Mouse (Mus musculus) lung, postnatal 14 days (tissue): ENCODE measurements at regions not wholly inside any gene's neighbourhood (a gene's known extent, or its start where the extent isn't known, plus 50 kb on each side); places are given as distances from the start of the nearest gene placed in this dataset.

Experiments used
- DNase-seq: peaks from one replicate; pipeline ENCODE4 v3.0.0; 2021

GRCm38 (mm10) chr1:42480348-42480920 is 215.1 kb upstream of the Pou3f3 start:
- no peak for DNase-seq

- no peak for DNase-seq
These were observed 206.0 kb upstream of the Pou3f3 start for GRCm38 (mm10) chr1:42489563-42489962.

GRCm38 (mm10) chr1:42490856-42491643 is 204.5 kb upstream of the Pou3f3 start:
- no peak for DNase-seq

GRCm38 (mm10) chr1:42491644-42492277 is 203.8 kb upstream of the Pou3f3 start:
- no peak for DNase-seq

- no peak for DNase-seq
These were observed 199.5 kb upstream of the Pou3f3 start for GRCm38 (mm10) chr1:42496022-42496421.

GRCm38 (mm10) chr1:42496433-42496832 is 199.1 kb upstream of the Pou3f3 start:
- DNase-seq, result no peak

GRCm38 (mm10) chr1:42498901-42499300 is 196.7 kb upstream of the Pou3f3 start:
- no peak for DNase-seq

GRCm38 (mm10) chr1:42504491-42504890 is 191.1 kb upstream of the Pou3f3 start:
- DNase-seq, result no peak

GRCm38 (mm10) chr1:42505048-42505729 is 190.4 kb upstream of the Pou3f3 start:
- no peak for DNase-seq

GRCm38 (mm10) chr1:42514417-42514816 is 181.2 kb upstream of the Pou3f3 start:
- DNase-seq, result no peak

- DNase-seq, result no peak
These were observed 171.2 kb upstream of the Pou3f3 start for GRCm38 (mm10) chr1:42524401-42524800.

- no peak for DNase-seq
These were observed 167.7 kb upstream of the Pou3f3 start for GRCm38 (mm10) chr1:42527746-42528476.

GRCm38 (mm10) chr1:42532908-42533307 is 162.7 kb upstream of the Pou3f3 start:
- DNase-seq, result no peak

GRCm38 (mm10) chr1:42539066-42539539 is 156.5 kb upstream of the Pou3f3 start:
- no peak for DNase-seq

GRCm38 (mm10) chr1:42539541-42540520 is 155.7 kb upstream of the Pou3f3 start:
- DNase-seq, result no peak

GRCm38 (mm10) chr1:42541991-42542390 is 153.6 kb upstream of the Pou3f3 start:
- DNase-seq, result no peak

GRCm38 (mm10) chr1:42542846-42543549 is 152.6 kb upstream of the Pou3f3 start:
- DNase-seq, result no peak

GRCm38 (mm10) chr1:42546879-42547278 is 148.7 kb upstream of the Pou3f3 start:
- DNase-seq, result no peak

- DNase-seq, result no peak
These were observed 138.3 kb upstream of the Pou3f3 start for GRCm38 (mm10) chr1:42557301-42557700.

- no peak for DNase-seq
These were observed 127.9 kb upstream of the Pou3f3 start for GRCm38 (mm10) chr1:42567640-42568039.

- DNase-seq, result no peak
These were observed 110.4 kb upstream of the Pou3f3 start for GRCm38 (mm10) chr1:42585191-42585590.
